Mouse (Mus musculus): ENCODE data around the gene Mamstr.

The Mamstr gene

GRCm38 (mm10) chr7:45628364-45629294, 11.1 kb upstream of the Mamstr start:
- CTCF ChIA-PET = interaction anchor here (0.7 kb wide), 1 partner anchor 925 kb away, joined by 3 read pairs; no protein-coding TSS in a partner anchor

- CTCF ChIA-PET = no interaction called here
These were observed 9.5 kb upstream of the Mamstr start for GRCm38 (mm10) chr7:45630064-45630907.

DNA sequence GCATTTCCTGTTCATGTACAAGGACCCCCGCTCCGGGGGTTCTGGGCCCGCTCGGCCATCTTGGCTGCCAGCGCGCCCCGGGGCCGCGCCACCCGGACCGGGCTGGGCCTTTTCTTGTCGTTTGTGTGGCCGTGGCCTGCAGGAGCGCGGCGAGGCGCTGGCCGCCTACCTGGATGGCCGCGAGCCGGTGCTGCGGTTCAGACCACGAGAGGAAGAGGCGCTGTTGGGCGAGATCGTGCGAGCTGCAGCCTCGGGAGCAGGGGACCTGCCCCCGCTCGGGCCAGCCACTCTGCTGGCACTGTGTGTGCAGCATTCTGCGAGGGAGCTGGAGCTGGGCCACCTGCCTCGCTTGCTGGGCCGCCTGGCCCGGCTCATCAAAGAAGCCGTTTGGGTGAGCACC, 7.3 kb upstream of the Mamstr start:
- CTCF ChIA-PET = no interaction called here

DNA sequence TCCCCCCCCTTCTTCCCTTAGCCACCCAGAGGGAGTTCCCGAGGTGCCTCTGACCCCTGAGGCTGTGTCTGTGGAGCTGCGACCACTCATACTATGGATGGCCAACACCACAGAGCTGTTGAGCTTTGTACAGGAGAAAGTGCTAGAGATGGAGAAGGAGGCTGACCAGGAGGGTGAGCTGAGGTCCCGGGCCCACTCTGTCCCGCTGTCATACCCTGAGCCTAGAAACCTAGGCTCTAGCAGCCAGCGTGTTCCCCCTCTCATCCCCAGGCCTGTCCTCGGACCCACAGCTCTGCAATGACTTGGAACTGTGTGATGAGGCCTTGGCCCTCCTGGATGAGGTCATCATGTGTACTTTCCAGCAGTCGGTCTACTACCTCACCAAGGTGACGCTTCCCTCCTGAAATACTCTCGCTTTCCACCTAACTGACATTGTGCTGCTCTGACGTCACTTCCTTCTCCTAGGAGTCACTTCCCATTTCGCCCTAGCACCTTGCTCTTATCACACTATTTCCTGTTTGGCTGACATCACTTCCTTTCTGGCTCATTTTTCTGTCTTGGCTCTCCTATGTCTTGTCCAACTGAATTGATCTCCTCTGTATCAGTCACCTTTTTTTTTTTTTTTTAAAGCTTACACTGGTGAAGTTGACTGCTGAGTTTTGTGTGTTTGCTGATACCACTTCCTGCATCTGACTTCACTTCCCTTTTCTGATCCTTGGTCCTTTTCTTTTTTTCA, 4.7 kb upstream of the Mamstr start:
- CTCF ChIA-PET = interaction anchor here (0.7 to 0.9 kb wide), 2 partner anchors 10 to 78 kb away, joined by 3 to 4 read pairs; no protein-coding TSS in a partner anchor

- CTCF ChIA-PET = interaction anchor here (0.7 to 0.9 kb wide), 2 partner anchors 9 to 79 kb away, joined by 3 to 4 read pairs; no protein-coding TSS in a partner anchor
These were observed 3.8 kb upstream of the Mamstr start for GRCm38 (mm10) chr7:45635711-45636688.

- CTCF ChIA-PET = no interaction called here
These were observed 2.1 kb upstream of the Mamstr start for GRCm38 (mm10) chr7:45637710-45638109.

- CTCF ChIA-PET = interaction anchor here (0.6 kb wide), 1 partner anchor 26 kb away, joined by 4 read pairs; no protein-coding TSS in a partner anchor
These were observed 965 bp upstream of the Mamstr start for GRCm38 (mm10) chr7:45638623-45639401.

GRCm38 (mm10) chr7:45640191-45640957, 597 bp downstream of the Mamstr start:
- CTCF ChIA-PET = no interaction called here

DNA sequence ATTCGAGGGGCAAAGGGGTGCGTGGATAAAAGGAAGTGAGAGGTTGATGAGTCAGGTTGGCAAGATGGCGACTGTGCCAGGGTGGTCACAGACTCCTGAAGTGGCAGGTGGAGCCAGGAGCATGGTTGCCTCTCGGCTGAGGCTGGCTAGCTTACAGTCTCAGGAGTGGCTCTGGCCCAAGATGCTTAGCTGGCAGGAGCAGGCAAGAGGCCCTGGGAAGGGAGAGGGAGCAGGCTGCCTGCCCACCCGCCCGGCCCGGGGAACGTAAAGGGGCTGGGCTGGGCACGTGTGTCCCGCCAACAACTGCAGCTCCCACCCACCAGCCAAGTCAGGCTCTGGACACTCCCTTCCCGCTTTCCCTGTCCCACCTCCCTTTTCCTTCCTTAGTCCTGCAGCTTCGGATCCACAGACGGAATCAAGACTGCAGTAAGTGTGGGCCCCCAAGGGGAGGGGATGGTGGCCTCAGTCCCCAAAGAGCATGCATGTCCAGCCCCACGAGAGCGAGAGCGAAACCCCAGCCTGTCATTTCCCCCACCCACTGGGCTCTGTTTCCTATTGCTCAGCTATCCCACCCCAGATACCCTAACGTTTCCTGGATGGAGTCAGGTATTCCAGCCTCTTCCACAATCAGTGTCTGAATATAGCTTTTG, 1.7 kb downstream of the Mamstr start:
- CTCF ChIA-PET = no interaction called here

DNA sequence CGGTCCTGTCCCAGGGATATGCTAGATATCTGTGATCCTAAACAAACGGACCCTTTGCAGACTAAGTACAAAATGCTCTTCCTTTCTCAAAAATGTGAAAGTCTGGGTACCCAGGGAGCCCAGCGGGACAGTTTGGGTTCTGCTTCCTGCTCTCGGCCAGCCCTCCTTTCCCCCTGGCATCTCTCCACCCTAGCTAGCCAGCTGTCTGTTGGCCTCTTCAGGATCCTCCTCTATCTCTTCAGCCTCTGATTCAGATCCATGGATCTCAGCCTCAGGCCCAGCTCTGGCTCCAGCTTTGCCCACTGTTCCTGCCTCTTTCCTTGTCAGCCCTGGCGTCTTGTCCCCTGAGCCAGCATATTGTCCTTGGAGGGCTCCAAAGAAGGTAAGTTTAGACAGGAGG, 2.3 kb downstream of the Mamstr start:
- CTCF ChIA-PET = no interaction called here

GRCm38 (mm10) chr7:45642503-45643255, 2.9 kb downstream of the Mamstr start:
- CTCF ChIA-PET = no interaction called here

DNA sequence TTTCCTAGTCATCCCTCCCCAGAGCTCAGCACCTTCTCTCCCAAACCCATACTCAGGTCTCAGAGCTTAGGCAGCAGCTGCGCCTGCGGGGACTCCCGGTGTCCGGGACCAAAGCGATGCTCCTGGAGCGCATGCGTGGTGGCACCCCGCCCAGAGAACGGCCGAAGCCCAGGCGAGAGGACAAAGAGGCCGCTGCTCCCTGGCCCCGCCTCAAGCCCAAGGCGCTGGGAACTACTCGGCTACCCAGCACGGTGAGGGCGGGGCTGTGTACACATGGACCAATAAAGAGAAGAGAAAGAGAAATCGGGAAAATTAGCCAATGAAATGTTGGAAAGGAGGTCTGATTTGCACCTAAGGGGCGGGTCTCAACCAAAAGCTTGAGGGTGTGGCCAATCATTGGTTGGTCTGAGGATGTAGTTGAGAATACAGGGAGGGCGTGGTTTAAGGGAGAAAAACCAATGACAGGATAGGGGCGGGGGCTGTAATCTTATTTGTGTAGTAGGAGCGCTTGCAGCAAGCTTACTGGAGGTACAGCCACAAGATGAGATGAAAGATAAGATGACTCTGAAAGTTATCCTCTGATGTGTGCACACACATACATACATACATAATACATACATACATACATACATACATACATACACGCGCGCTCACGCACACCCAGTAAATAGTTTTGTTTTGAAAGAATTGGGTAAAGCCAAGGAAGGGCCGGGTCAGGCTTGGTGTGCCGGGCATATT, 3.8 kb downstream of the Mamstr start:
- CTCF ChIA-PET = no interaction called here

DNA sequence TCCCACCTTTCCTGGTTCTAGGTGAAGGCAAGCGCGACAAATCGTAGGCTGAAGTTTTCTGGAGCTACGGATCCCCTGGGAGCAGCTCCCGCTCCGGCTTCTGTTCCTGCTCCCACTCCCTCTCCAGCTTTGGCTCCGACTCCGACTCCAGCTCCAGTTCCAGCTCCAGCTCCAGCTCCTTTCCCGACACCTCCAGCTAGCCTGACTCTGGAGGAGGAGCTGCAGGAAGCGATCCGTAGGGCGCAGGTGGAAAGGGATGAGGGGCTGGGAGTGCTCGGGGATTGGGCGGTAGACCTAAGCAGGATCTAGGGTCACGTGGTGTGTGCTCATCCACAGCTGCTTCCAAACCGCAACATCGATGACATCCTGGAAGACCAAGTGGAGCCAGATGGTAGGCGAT, 4.4 kb downstream of the Mamstr start:
- CTCF ChIA-PET = no interaction called here

DNA sequence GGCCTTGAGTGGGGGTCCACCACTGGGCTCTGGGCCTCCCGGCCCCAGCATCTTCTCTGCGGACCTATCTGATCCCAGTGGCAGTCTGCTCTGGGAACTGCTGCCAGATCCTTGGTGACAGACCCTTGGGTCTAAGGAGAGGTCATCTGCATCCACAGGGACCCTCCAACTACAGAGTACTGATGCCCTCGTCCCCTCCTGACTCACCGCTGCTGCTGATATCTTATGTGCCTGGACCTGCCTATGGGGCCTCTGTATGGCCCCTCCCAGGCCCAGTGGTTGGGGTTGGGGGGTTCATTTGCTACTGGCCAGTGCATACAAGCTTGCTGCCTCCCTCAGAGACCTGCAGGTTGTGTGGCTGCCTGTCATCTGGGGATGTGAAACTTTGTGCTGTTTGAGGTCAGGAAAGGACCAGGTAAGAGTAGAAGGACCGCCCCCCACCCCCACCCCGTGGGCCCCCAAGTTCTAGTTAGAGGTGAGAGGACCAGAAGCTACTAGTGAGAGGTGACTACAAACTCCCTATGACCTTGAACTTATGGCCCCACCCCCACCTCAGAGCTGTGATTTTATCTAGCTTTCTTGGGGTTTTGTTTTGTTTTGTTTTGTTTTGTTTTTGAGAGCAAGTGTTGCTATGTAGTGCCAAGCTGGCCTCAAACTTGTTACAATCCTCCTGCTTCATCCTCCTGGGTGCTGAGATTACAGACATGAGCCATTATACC, 5.3 kb downstream of the Mamstr start:
- CTCF ChIA-PET = interaction anchor here (0.6 to 1.3 kb wide), 2 partner anchors 10 to 440 kb away, joined by 4 to 6 read pairs; no protein-coding TSS in a partner anchor

DNA sequence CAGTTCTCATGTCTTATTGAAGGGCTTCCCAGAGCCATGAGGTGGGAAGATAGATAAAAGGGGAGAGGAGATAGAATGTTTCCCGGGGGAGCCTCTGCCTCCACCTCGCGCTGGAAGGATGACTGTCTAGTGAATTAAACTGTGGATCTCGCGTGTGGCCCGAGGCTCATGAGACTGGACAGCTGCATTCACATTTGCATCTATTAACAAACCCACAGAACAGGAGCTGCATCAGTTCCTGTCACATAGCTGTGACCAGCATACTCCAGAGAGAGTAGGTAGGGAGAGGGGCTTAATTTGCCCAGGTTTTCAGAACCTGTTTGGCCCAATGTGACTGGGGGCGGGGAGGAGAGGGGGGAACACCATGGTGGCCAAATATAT, 5.8 kb downstream of the Mamstr start:
- CTCF ChIA-PET = interaction anchor here (0.6 to 1.3 kb wide), 2 partner anchors 10 to 440 kb away, joined by 4 to 6 read pairs; no protein-coding TSS in a partner anchor

- CTCF ChIA-PET = no interaction called here
These were observed 6.9 kb downstream of the Mamstr start for GRCm38 (mm10) chr7:45646671-45647070.

All from spleen, embryonic (tissue).